Mouse (Mus musculus): Measurements from ENCODE around the gene Snap47. TPM values are rescaled to one million over a fixed set of nuclear protein-coding genes. Genes with fewer than 3 reads are reported as not detected.

The Snap47 gene
- polyA plus RNA-seq, 1 experiment: 445 TPM

DNA sequence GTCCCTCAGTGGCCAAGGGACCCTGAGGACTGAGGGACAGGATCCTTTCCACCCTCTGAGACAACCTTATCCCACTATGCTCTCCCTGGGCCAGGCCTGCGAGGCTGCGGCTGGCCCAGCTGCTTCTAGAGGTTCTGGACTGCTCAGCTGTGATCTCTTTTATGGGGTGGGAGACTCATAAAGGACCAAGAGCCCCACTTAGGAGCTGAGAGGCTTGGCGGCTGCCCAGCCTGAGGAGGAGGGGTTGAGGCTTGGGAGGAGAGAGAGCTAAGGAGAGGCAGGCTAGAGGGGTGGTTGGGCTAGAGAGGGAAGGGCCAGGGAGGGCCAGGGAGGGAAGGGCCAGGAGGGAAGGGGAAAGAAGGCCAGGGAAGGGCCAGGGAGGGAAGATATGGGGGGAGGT is 86.6 kb downstream of the Snap47 start:
- TF ChIP-seq CTCF (IDR thresholded peaks at IDR 0.05; ENCODE audit: borderline replicate concordance, insufficient read depth, low read depth, low read length): no peak
- no peak for TF ChIP-seq POLR2A (IDR thresholded peaks at IDR 0.05; ENCODE audit: borderline replicate concordance, insufficient read depth, low read length)
- H3K4me1 ChIP-seq (ENCODE audit: control insufficient read depth, insufficient read depth, low read length): no peaks in the 10 kb centered on the region
- H3K4me3 ChIP-seq (replicated peaks; ENCODE audit: insufficient read depth, low read depth, low read length): no peak overlapping the region
- H3K27ac ChIP-seq (ENCODE audit: insufficient read depth, low read length): no peak overlapping the region
- no peak for DNase-seq
- no peaks in the 10 kb centered on the region for H3K27me3 ChIP-seq (ENCODE audit: control insufficient read depth, insufficient read depth, low read length)
- 48% methylated on average over 3 of the region's 3 CpGs for WGBS

DNA sequence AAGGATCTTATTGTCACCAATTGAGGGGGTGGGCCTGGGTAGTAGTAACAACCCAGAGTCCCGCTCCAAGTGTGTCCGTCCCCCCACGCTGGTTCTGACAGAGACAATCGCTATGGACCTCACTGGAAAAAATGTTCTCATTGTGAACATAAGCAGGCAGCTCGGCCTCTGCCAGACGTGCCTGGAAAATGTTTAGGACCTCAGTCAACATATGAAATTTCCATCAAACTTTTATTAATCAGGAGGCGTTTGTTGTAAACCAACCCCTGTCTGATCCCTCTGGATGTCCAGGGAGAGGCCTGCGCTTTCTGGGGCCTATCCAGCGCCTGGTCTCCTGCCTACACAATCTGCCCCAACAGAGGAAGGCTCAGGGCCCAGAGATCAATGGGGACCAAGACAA is 87.0 kb downstream of the Snap47 start:
- H3K4me1 ChIP-seq (ENCODE audit: control insufficient read depth, insufficient read depth, low read length): no peaks in the 10 kb centered on the region
- DNase-seq: no peak
- TF ChIP-seq POLR2A (IDR thresholded peaks at IDR 0.05; ENCODE audit: borderline replicate concordance, insufficient read depth, low read length) (no peak), CTCF (IDR thresholded peaks at IDR 0.05; ENCODE audit: borderline replicate concordance, insufficient read depth, low read depth, low read length) (no peak)
- H3K4me3 ChIP-seq (replicated peaks; ENCODE audit: insufficient read depth, low read depth, low read length): no peak overlapping the region
- WGBS: 87% methylated on average over 9 of the region's 9 CpGs
- no peak overlapping the region for H3K27ac ChIP-seq (ENCODE audit: insufficient read depth, low read length)
- no peaks in the 10 kb centered on the region for H3K27me3 ChIP-seq (ENCODE audit: control insufficient read depth, insufficient read depth, low read length)

DNA sequence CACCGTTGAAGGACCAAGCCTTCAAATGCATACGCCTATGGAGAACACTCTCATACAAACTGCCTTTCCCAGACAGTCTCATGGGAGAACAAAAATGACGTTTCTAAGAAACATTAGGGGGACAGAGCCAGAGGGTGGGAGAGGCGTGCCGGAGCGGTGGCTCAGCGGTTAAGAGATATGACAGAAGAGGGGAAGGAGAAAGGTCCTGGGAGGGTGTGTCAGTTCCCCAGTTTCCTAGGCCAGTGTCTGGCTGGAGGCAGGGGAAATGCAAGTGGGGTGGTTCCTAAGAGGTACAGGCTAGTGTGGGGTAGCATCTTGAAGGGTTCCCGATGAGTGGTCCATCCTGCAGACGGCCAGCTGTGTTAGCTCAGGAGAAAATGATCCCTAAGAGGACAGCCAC is 89.7 kb downstream of the Snap47 start:
- Histone ChIP-seq H3K4me1 (ENCODE audit: control insufficient read depth, insufficient read depth, low read length) (no peaks in the 10 kb centered on the region), H3K4me3 (replicated peaks; ENCODE audit: insufficient read depth, low read depth, low read length) (no peak overlapping the region), H3K27me3 (ENCODE audit: control insufficient read depth, insufficient read depth, low read length) (no peaks in the 10 kb centered on the region), H3K27ac (ENCODE audit: insufficient read depth, low read length) (no peak overlapping the region)
- DNase-seq: no peak
- TF ChIP-seq CTCF (IDR thresholded peaks at IDR 0.05; ENCODE audit: borderline replicate concordance, insufficient read depth, low read depth, low read length): no peak
- TF ChIP-seq POLR2A (IDR thresholded peaks at IDR 0.05; ENCODE audit: borderline replicate concordance, insufficient read depth, low read length): no peak
- WGBS: 80% methylated on average over 9 of the region's 9 CpGs

Other genes with a start within 250 kb of the Snap47 start
- gene Mrpl55, start 248.7 kb downstream of the Snap47 start, polyA plus RNA-seq (2012; rRNA removed): 53.9 and 57.3 TPM in 2 replicates
- gene 2310033P09Rik, start 242.9 kb downstream of the Snap47 start, polyA plus RNA-seq (2012; rRNA removed): 28.4 and 29.6 TPM in 2 replicates
- gene Arf1, start 222.9 kb downstream of the Snap47 start, polyA plus RNA-seq (2012; rRNA removed): 514 and 515 TPM in 2 replicates
- gene Wnt3a, start 160.4 kb downstream of the Snap47 start, polyA plus RNA-seq (2012; rRNA removed): not detected in 2 replicates
- 0.67 and 0.79 TPM in 2 replicates for gene Wnt9a, start 144.3 kb downstream of the Snap47 start, polyA plus RNA-seq (2012; rRNA removed)
- gene Prss38, start 75.5 kb downstream of the Snap47 start, polyA plus RNA-seq (2012; rRNA removed): 0.11 TPM in 1 of 2 replicates, not detected in the other
- gene Jmjd4, start 1.1 kb downstream of the Snap47 start, polyA plus RNA-seq (2012; rRNA removed): 11.6 and 12.1 TPM in 2 replicates
- gene Zfp867, start 21.3 kb upstream of the Snap47 start, polyA plus RNA-seq (2012; rRNA removed): 4.5 and 4.9 TPM in 2 replicates
- gene Zkscan17, start 75.6 kb upstream of the Snap47 start, polyA plus RNA-seq (2012; rRNA removed): 12.4 and 13.1 TPM in 2 replicates
- gene Nlrp3, start 90.4 kb upstream of the Snap47 start, polyA plus RNA-seq (2012; rRNA removed): 0.26 and 0.73 TPM in 2 replicates
- not detected in 2 replicates for gene Olfr222, start 125.0 kb upstream of the Snap47 start, polyA plus RNA-seq (2012; rRNA removed)
- not detected in 2 replicates for gene Olfr223, start 142.1 kb upstream of the Snap47 start, polyA plus RNA-seq (2012; rRNA removed)
- gene Mprip, start 210.1 kb upstream of the Snap47 start, polyA plus RNA-seq (2012; rRNA removed): 158 and 160 TPM in 2 replicates